Mouse (Mus musculus) megakaryocyte, embryonic 14.5 days (primary cell): ENCODE measurements around the gene Bpifb9b.

Source experiments
- FLI1 ChIP-seq: IDR thresholded peaks from 2 replicates; pipeline ENCODE4 v1.6.1; 2012; ENCODE audit warnings: low read length, inconsistent platforms, mixed read lengths
- GATA1 ChIP-seq: IDR thresholded peaks from 3 replicates; pipeline ENCODE4 v1.6.1; 2012; ENCODE audit warnings: mixed read lengths, low read length, inconsistent platforms, borderline replicate concordance

DNA sequence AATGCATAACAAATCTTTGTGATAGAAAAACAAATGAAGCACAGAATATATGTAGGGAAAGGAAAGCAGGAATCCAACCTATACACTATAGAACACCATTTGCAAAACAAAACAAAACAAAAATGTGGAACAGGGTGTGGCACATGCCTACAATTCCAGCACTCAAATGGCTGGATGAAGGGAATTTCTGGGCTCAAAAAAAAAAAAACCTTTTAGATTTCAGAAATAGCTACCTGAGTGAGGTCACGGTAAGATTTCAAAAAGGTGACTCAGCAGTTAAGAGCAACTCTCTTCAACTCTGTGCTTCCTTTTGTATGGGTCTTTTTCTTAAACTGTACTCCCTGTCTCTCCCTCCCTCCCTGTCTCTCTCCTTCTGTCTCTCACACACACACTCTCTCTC lies 31.1 kb downstream of the Bpifb9b start:
- TF ChIP-seq FLI1 (no peak), GATA1 (no peak)
